Mouse (Mus musculus): ENCODE results near the gene Pigu. TPM values are rescaled to one million over a fixed set of nuclear protein-coding genes. Genes with fewer than 3 reads are reported as not detected.

The Pigu gene
- polyA plus RNA-seq, 1 experiment from 2014 or later: 64.6 TPM

GRCm38 (mm10) chr2:155373302-155373701 is 16.1 kb upstream of the Pigu start:
- Histone ChIP-seq H3K4me2 (ENCODE audit: low read length) (no peak overlapping the region), H3K9me3 (ENCODE audit: control insufficient read depth, low read length) (no peaks in the 10 kb centered on the region), H3K36me3 (ENCODE audit: control insufficient read depth, insufficient read depth, low read length) (no peaks in the 10 kb centered on the region), H3K4me1 (ENCODE audit: control insufficient read depth, insufficient read depth, low read depth, low read length) (no peaks in the 10 kb centered on the region), H3K27ac (ENCODE audit: low read depth, low read length) (no peak overlapping the region), H3K27me3 (replicated peaks; ENCODE audit: control insufficient read depth, insufficient read depth, low read length) (no peaks in the 10 kb centered on the region), H3K9ac (ENCODE audit: low read depth, low read length) (no peak overlapping the region), H3K4me3 (ENCODE audit: low read length) (no peak overlapping the region)
- no peak for ATAC-seq
- 76% methylated on average over 1 of the region's 1 CpGs for WGBS

GRCm38 (mm10) chr2:155372451-155372850 is 15.2 kb upstream of the Pigu start:
- H3K36me3 ChIP-seq (ENCODE audit: control insufficient read depth, insufficient read depth, low read length): no peaks in the 10 kb centered on the region
- no peaks in the 10 kb centered on the region for H3K27me3 ChIP-seq (replicated peaks; ENCODE audit: control insufficient read depth, insufficient read depth, low read length)
- H3K4me3 ChIP-seq (ENCODE audit: low read length): no peak overlapping the region
- ATAC-seq: no peak
- 72% methylated on average over 4 of the region's 4 CpGs for WGBS
- H3K27ac ChIP-seq (ENCODE audit: low read depth, low read length): no peak overlapping the region
- no peaks in the 10 kb centered on the region for H3K4me1 ChIP-seq (ENCODE audit: control insufficient read depth, insufficient read depth, low read depth, low read length)
- H3K9me3 ChIP-seq (ENCODE audit: control insufficient read depth, low read length): no peaks in the 10 kb centered on the region
- H3K4me2 ChIP-seq (ENCODE audit: low read length): no peak overlapping the region
- no peak overlapping the region for H3K9ac ChIP-seq (ENCODE audit: low read depth, low read length)

GRCm38 (mm10) chr2:155369333-155369883 is 12.2 kb upstream of the Pigu start:
- Histone ChIP-seq H3K9me3 (ENCODE audit: control insufficient read depth, low read length) (no peaks in the 10 kb centered on the region), H3K4me1 (ENCODE audit: control insufficient read depth, insufficient read depth, low read depth, low read length) (no peaks in the 10 kb centered on the region), H3K4me3 (ENCODE audit: low read length) (no peak overlapping the region), H3K4me2 (ENCODE audit: low read length) (no peak overlapping the region), H3K36me3 (ENCODE audit: control insufficient read depth, insufficient read depth, low read length) (no peaks in the 10 kb centered on the region), H3K9ac (ENCODE audit: low read depth, low read length) (no peak overlapping the region), H3K27me3 (replicated peaks; ENCODE audit: control insufficient read depth, insufficient read depth, low read length) (no peaks in the 10 kb centered on the region), H3K27ac (ENCODE audit: low read depth, low read length) (no peak overlapping the region)
- 65% methylated on average over 7 of the region's 7 CpGs for WGBS
- ATAC-seq: no peak

GRCm38 (mm10) chr2:155367635-155368284 is 10.5 kb upstream of the Pigu start:
- Histone ChIP-seq H3K9me3 (ENCODE audit: control insufficient read depth, low read length) (no peaks in the 10 kb centered on the region), H3K4me2 (ENCODE audit: low read length) (no peak overlapping the region), H3K27ac (ENCODE audit: low read depth, low read length) (no peak overlapping the region), H3K36me3 (ENCODE audit: control insufficient read depth, insufficient read depth, low read length) (no peaks in the 10 kb centered on the region), H3K9ac (ENCODE audit: low read depth, low read length) (no peak overlapping the region), H3K4me3 (ENCODE audit: low read length) (no peak overlapping the region), H3K4me1 (ENCODE audit: control insufficient read depth, insufficient read depth, low read depth, low read length) (no peaks in the 10 kb centered on the region), H3K27me3 (replicated peaks; ENCODE audit: control insufficient read depth, insufficient read depth, low read length) (no peaks in the 10 kb centered on the region)
- ATAC-seq: no peak
- whole genome bisulfite sequencing: 79% methylated on average over 7 of the region's 7 CpGs

GRCm38 (mm10) chr2:155357686-155358399 is 613 bp upstream of the Pigu start:
- no peaks in the 10 kb centered on the region for H3K9me3 ChIP-seq (ENCODE audit: control insufficient read depth, low read length)
- WGBS: 31% methylated on average over 14 of the region's 14 CpGs
- H3K4me1 ChIP-seq (ENCODE audit: control insufficient read depth, insufficient read depth, low read depth, low read length): peaks cover 5% of the 10 kb centered on the region

GRCm38 (mm10) chr2:155354402-155354801 is 2.8 kb downstream of the Pigu start:
- WGBS: 91% methylated on average over 3 of the region's 3 CpGs

More at GRCm38 (mm10) chr2:155357686-155358399, 613 bp upstream of the Pigu start:
- H3K4me2 ChIP-seq (ENCODE audit: low read length): peak overlapping the region; percentile 61
- peak overlapping the region; percentile 59 for H3K9ac ChIP-seq (ENCODE audit: low read depth, low read length)
- peak; percentile 68 for ATAC-seq
- H3K27ac ChIP-seq (ENCODE audit: low read depth, low read length): peak overlapping the region; percentile 69
- H3K4me3 ChIP-seq (ENCODE audit: low read length): peak overlapping the region; percentile 71
- no peaks in the 10 kb centered on the region for H3K36me3 ChIP-seq (ENCODE audit: control insufficient read depth, insufficient read depth, low read length)
- no peaks in the 10 kb centered on the region for H3K27me3 ChIP-seq (replicated peaks; ENCODE audit: control insufficient read depth, insufficient read depth, low read length)

GRCm38 (mm10) chr2:155346670-155347069 is 10.6 kb downstream of the Pigu start:
- Histone ChIP-seq H3K36me3 (ENCODE audit: control insufficient read depth, insufficient read depth, low read length) (no peaks in the 10 kb centered on the region), H3K4me1 (ENCODE audit: control insufficient read depth, insufficient read depth, low read depth, low read length) (no peaks in the 10 kb centered on the region), H3K4me3 (ENCODE audit: low read length) (no peak overlapping the region), H3K9me3 (ENCODE audit: control insufficient read depth, low read length) (no peaks in the 10 kb centered on the region), H3K4me2 (ENCODE audit: low read length) (no peak overlapping the region), H3K27ac (ENCODE audit: low read depth, low read length) (no peak overlapping the region), H3K9ac (ENCODE audit: low read depth, low read length) (no peak overlapping the region), H3K27me3 (replicated peaks; ENCODE audit: control insufficient read depth, insufficient read depth, low read length) (no peaks in the 10 kb centered on the region)
- 83% methylated on average over 1 of the region's 1 CpGs for WGBS
- ATAC-seq: no peak

More at GRCm38 (mm10) chr2:155354402-155354801, 2.8 kb downstream of the Pigu start:
- no peak overlapping the region for H3K4me3 ChIP-seq (ENCODE audit: low read length)
- no peaks in the 10 kb centered on the region for H3K36me3 ChIP-seq (ENCODE audit: control insufficient read depth, insufficient read depth, low read length)
- no peak overlapping the region for H3K4me2 ChIP-seq (ENCODE audit: low read length)
- no peak overlapping the region for H3K9ac ChIP-seq (ENCODE audit: low read depth, low read length)
- no peaks in the 10 kb centered on the region for H3K27me3 ChIP-seq (replicated peaks; ENCODE audit: control insufficient read depth, insufficient read depth, low read length)
- peaks cover 5% of the 10 kb centered on the region for H3K4me1 ChIP-seq (ENCODE audit: control insufficient read depth, insufficient read depth, low read depth, low read length)
- ATAC-seq: no peak
- no peak overlapping the region for H3K27ac ChIP-seq (ENCODE audit: low read depth, low read length)
- H3K9me3 ChIP-seq (ENCODE audit: control insufficient read depth, low read length): no peaks in the 10 kb centered on the region

GRCm38 (mm10) chr2:155340166-155340565 is 17.1 kb downstream of the Pigu start:
- Histone ChIP-seq H3K4me3 (ENCODE audit: low read length) (no peak overlapping the region), H3K27ac (ENCODE audit: low read depth, low read length) (no peak overlapping the region), H3K9me3 (ENCODE audit: control insufficient read depth, low read length) (no peaks in the 10 kb centered on the region), H3K36me3 (ENCODE audit: control insufficient read depth, insufficient read depth, low read length) (0 out of 2 replicates have a peak, but pooled peaks cover 2% of the 10 kb centered on the region), H3K9ac (ENCODE audit: low read depth, low read length) (no peak overlapping the region), H3K27me3 (replicated peaks; ENCODE audit: control insufficient read depth, insufficient read depth, low read length) (no peaks in the 10 kb centered on the region), H3K4me2 (ENCODE audit: low read length) (no peak overlapping the region), H3K4me1 (ENCODE audit: control insufficient read depth, insufficient read depth, low read depth, low read length) (no peaks in the 10 kb centered on the region)
- ATAC-seq: no peak

- H3K27ac ChIP-seq (ENCODE audit: low read depth, low read length): no peak overlapping the region
- no peak overlapping the region for H3K4me3 ChIP-seq (ENCODE audit: low read length)
- no peaks in the 10 kb centered on the region for H3K4me1 ChIP-seq (ENCODE audit: control insufficient read depth, insufficient read depth, low read depth, low read length)
- no peak overlapping the region for H3K9ac ChIP-seq (ENCODE audit: low read depth, low read length)
- no peak for ATAC-seq
- H3K4me2 ChIP-seq (ENCODE audit: low read length): no peak overlapping the region
- peaks cover 8% of the 10 kb centered on the region; the same call in 1 of the 2 replicates for H3K36me3 ChIP-seq (ENCODE audit: control insufficient read depth, insufficient read depth, low read length)
- H3K9me3 ChIP-seq (ENCODE audit: control insufficient read depth, low read length): no peaks in the 10 kb centered on the region
- H3K27me3 ChIP-seq (replicated peaks; ENCODE audit: control insufficient read depth, insufficient read depth, low read length): no peaks in the 10 kb centered on the region
- 96% methylated on average over 3 of the region's 3 CpGs for WGBS
These were observed 21.0 kb downstream of the Pigu start for GRCm38 (mm10) chr2:155336254-155336653.
